Mouse (Mus musculus) heart, embryonic 14.5 days (tissue): ENCODE results near the gene Arpp21. TPM values are rescaled to one million over a fixed set of nuclear protein-coding genes. Genes with fewer than 3 reads are reported as not detected.

ENCODE experiments used
- ATAC-seq: fragments of 200-750 bp; cut with Nextera tagmentation; 2 replicates; pipeline ENCODE4 v1.8.0; 2017; ENCODE audit warnings: low read depth, moderate TSS enrichment; ENCODE audit not compliant: insufficient number of reproducible peaks, insufficient read depth, low FRiP score
- H3K27ac ChIP-seq, 2 experiments: fragments of 200-500 bp in 1 of 2; fragments of 300-500 bp in 1 of 2; sonication (generic) in 1 of 2; replicated peaks in 1 of 2; 2 replicates each; pipeline ENCODE4 v1.5.1; 2012 to 2014; ENCODE audit warnings: low read depth in 2 of 2, low read length in 2 of 2, control low read depth in 1 of 2, mild to moderate bottlenecking in 1 of 2, mixed read lengths in 1 of 2; ENCODE audit not compliant: control insufficient read depth in 1 of 2, insufficient read depth in 1 of 2
- H3K27me3 ChIP-seq: fragments of 300-500 bp; sonication (generic); 2 replicates; pipeline ENCODE4 v1.6.1; 2014; ENCODE audit warnings: mild to moderate bottlenecking, low read length, control low read depth; ENCODE audit not compliant: control insufficient read depth, insufficient read depth
- H3K36me3 ChIP-seq: fragments of 300-500 bp; sonication (generic); 2 replicates; pipeline ENCODE4 v1.6.1; 2014; ENCODE audit warnings: mild to moderate bottlenecking, control low read depth, low read length, mixed read lengths; ENCODE audit not compliant: control insufficient read depth, insufficient read depth
- H3K4me1 ChIP-seq, 2 experiments: fragments of 200-500 bp in 1 of 2; fragments of 300-500 bp in 1 of 2; sonication (generic) in 1 of 2; 2 replicates each; pipeline ENCODE4 v1.6.1; 2012 to 2014; ENCODE audit warnings: low read length in 2 of 2, control low read depth in 1 of 2, mixed read lengths in 1 of 2; ENCODE audit not compliant: control insufficient read depth in 2 of 2, insufficient read depth in 2 of 2
- H3K4me2 ChIP-seq: fragments of 300-500 bp; sonication (generic); 2 replicates; pipeline ENCODE4 v1.6.1; 2014; ENCODE audit warnings: mild to moderate bottlenecking, low read length
- H3K4me3 ChIP-seq, 2 experiments: fragments of 200-500 bp in 1 of 2; fragments of 300-500 bp in 1 of 2; sonication (generic) in 1 of 2; 2 replicates each; pipeline ENCODE4 v1.5.1; 2012 to 2014; ENCODE audit warnings: low read length in 2 of 2, mild to moderate bottlenecking in 2 of 2, control low read depth in 1 of 2, low read depth in 1 of 2, moderate library complexity in 1 of 2; ENCODE audit not compliant: control insufficient read depth in 1 of 2, insufficient read depth in 1 of 2
- H3K9ac ChIP-seq: fragments of 300-500 bp; sonication (generic); 2 replicates; pipeline ENCODE4 v1.6.1; 2014; ENCODE audit warnings: mild to moderate bottlenecking, low read length
- H3K9me3 ChIP-seq: fragments of 300-500 bp; sonication (generic); 2 replicates; pipeline ENCODE4 v1.6.1; 2016; ENCODE audit warnings: low read length, control low read depth; ENCODE audit not compliant: control insufficient read depth
- WGBS: fragments of 180-500 bp; shearing (Covaris S2); extraction: QIAGEN DNeasy Blood & Tissue Kit; methylation state at CpG from one replicate; pipeline ENCODE4 v1.1.7; 2014; 5-methylcytosine and 5-hydroxymethylcytosine counted together
- polyA plus RNA-seq: library from polyadenylated mRNA; unstranded; fragments of >200 nt; fragmentation: Nextera tagmentation; extraction: Ambion mirVana; gene quantifications from 2 replicates; pipeline ENCODE4 v1.2.1, GENCODE M21; 2014

The Arpp21 gene
- polyA plus RNA-seq, 1 experiment from 2014 or later: 4.7 TPM

DNA sequence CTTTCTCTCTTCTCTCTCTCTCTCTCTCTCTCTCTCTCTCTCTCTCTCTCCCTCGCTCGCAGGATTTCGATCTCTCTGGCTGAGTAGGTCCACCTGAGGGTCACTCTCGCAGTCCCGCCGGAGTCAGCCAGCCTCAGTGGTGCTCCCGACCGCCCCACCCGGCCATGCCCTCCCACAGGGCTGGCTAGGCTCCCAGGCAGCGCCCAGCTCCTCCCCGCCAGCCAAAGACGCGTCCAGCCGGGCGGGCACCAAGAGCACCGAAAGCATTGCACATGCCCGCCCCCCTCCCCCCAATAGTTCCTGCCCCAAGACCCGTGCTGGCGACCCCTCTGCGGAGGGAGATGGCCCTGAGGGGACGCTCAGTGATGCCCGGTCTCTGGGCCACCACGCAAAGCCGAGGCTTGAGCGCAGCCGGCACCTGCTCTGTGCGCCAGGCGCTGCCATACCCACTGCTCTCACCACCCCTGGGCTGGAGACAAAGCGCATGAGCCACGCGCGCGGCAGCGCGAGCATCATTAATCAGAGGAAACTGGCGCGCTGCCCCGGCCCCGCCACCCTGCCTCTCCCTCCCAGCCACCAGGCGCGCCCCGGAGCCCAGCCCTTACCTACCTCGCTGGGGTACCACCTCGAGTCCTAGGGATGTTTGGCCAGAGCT lies 570 bp downstream of the Arpp21 start:
- Histone ChIP-seq H3K4me2 (peak overlapping the region; percentile 87), H3K4me1 (peaks cover 4 to 8% of the 10 kb centered on the region in 2 experiments; a peak in 1 of 4 replicates), H3K36me3 (no peaks in the 10 kb centered on the region), H3K9me3 (no peaks in the 10 kb centered on the region), H3K27me3 (peaks cover 54% of the 10 kb centered on the region), H3K27ac (no peak overlapping the region), H3K9ac (peak overlapping the region; percentile 56; the same call in 1 of the 2 replicates), H3K4me3 (peak overlapping the region; percentile 36 to 48)
- WGBS: under 1% methylated on average over 41 of the region's 44 CpGs
- peak; percentile 66 for ATAC-seq

- no peaks in the 10 kb centered on the region for H3K9me3 ChIP-seq
- ATAC-seq: peak; percentile 54; the same call in 1 of the 2 replicates
- H3K4me3 ChIP-seq: peak overlapping the region; percentile 36 to 48
- H3K27ac ChIP-seq: no peak overlapping the region
- H3K4me2 ChIP-seq: peak overlapping the region; percentile 87
- peaks cover 4 to 8% of the 10 kb centered on the region in 2 experiments; a peak in 1 of 4 replicates for H3K4me1 ChIP-seq
- peaks cover 54% of the 10 kb centered on the region for H3K27me3 ChIP-seq
- peak overlapping the region; percentile 56 for H3K9ac ChIP-seq
- WGBS: under 1% methylated on average over 24 of the region's 24 CpGs
- no peaks in the 10 kb centered on the region for H3K36me3 ChIP-seq
Observed at GRCm38 (mm10) chr9:112234505-112235024, 1.2 kb downstream of the Arpp21 start.

DNA sequence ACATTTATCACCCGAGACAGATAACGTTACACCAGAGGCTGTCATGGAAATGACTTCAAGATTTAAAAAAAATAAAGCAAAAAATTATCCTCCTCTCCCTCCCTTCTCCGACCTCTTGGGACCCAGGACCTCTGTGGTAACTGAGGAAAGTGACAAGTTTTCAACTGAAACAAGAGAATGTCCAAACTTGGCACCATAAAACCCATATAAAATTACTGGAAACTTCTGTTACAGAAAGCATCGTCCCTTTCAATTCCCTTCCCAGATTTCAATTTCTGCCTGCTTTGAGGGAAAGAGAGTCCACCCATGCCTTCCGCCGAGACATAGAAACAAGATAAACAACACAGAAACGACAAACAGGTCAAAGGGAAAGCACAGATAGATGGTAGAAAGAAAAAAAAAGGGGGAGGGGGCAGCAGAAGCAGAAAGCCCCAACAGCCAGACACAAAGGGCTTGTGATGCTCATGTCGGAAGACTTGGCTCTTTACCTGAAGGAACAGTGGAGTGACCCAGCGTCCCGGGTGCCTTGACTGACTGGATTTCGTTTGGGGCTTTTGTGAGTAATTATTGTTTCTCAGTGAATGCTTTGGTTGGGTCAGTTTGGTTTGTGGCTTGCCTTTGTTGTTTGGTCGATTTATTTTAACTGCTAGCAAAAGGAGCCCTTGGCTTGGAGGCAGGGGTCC lies 1.8 kb downstream of the Arpp21 start:
- H3K27ac ChIP-seq: no peak overlapping the region
- no peaks in the 10 kb centered on the region for H3K9me3 ChIP-seq
- 22% methylated on average over 12 of the region's 12 CpGs for WGBS
- H3K4me2 ChIP-seq: peak overlapping the region; percentile 87
- H3K27me3 ChIP-seq: peaks cover 54% of the 10 kb centered on the region
- H3K4me3 ChIP-seq: peak overlapping the region; percentile 36 to 48
- H3K36me3 ChIP-seq: no peaks in the 10 kb centered on the region
- peaks cover 4 to 8% of the 10 kb centered on the region in 2 experiments; a peak in 1 of 4 replicates for H3K4me1 ChIP-seq
- no peak for ATAC-seq
- H3K9ac ChIP-seq: peak overlapping the region; percentile 56

- 73% methylated on average over 6 of the region's 6 CpGs for WGBS
- Histone ChIP-seq H3K4me2 (no peak overlapping the region), H3K9ac (no peak overlapping the region), H3K27me3 (peaks cover 54% of the 10 kb centered on the region), H3K27ac (no peak overlapping the region), H3K9me3 (no peaks in the 10 kb centered on the region), H3K4me1 (peaks cover 3 to 8% of the 10 kb centered on the region in 2 experiments; a peak in 1 of 4 replicates), H3K36me3 (no peaks in the 10 kb centered on the region), H3K4me3 (no peak overlapping the region)
- no peak for ATAC-seq
Observed at GRCm38 (mm10) chr9:112233378-112233777, 2.4 kb downstream of the Arpp21 start.

DNA sequence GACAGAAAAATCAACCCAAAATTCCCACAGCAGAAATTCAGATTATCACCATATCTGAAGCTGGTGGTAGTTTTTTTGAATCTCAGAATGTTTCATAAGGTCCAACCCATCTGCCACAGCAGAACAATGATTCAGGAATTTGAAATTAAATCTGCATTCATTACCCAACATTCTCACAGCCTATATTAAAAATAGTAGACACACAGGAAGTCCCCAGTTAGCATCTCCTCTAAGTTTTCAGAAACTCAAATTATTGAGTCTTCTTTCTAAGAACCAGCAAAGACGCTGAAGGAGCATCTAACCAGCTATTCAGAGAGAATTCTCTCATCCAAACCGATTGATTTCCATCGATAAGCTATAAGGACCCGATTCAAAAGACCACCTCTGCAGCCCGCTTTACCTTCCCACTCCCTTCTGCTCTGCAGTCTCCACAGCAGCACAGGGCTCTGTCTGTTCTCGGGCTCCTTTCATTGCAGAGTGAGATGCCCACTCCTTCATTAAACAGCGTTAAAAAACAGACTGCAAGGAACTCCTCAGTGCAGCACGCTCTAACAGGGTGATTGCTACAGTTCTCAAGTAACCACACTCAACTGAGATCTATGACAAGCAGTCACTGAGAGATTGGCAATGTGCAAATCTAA lies 3.7 kb downstream of the Arpp21 start:
- no peak for ATAC-seq
- Histone ChIP-seq H3K9me3 (no peaks in the 10 kb centered on the region), H3K4me2 (no peak overlapping the region), H3K4me3 (no peak overlapping the region), H3K27me3 (peaks cover 49% of the 10 kb centered on the region), H3K27ac (no peak overlapping the region), H3K4me1 (peaks cover 5 to 8% of the 10 kb centered on the region in 2 experiments; a peak in 2 of 4 replicates), H3K36me3 (no peaks in the 10 kb centered on the region), H3K9ac (no peak overlapping the region)
- WGBS: 64% methylated on average over 8 of the region's 8 CpGs

- Histone ChIP-seq H3K27me3 (peaks cover 49% of the 10 kb centered on the region), H3K9ac (no peak overlapping the region), H3K36me3 (no peaks in the 10 kb centered on the region), H3K9me3 (no peaks in the 10 kb centered on the region), H3K4me3 (no peak overlapping the region), H3K27ac (no peak overlapping the region), H3K4me2 (no peak overlapping the region), H3K4me1 (peaks cover 7 to 8% of the 10 kb centered on the region in 2 experiments; a peak in 2 of 4 replicates)
- 73% methylated on average over 5 of the region's 5 CpGs for WGBS
- no peak for ATAC-seq
Observed at GRCm38 (mm10) chr9:112231383-112231782, 4.4 kb downstream of the Arpp21 start.

DNA sequence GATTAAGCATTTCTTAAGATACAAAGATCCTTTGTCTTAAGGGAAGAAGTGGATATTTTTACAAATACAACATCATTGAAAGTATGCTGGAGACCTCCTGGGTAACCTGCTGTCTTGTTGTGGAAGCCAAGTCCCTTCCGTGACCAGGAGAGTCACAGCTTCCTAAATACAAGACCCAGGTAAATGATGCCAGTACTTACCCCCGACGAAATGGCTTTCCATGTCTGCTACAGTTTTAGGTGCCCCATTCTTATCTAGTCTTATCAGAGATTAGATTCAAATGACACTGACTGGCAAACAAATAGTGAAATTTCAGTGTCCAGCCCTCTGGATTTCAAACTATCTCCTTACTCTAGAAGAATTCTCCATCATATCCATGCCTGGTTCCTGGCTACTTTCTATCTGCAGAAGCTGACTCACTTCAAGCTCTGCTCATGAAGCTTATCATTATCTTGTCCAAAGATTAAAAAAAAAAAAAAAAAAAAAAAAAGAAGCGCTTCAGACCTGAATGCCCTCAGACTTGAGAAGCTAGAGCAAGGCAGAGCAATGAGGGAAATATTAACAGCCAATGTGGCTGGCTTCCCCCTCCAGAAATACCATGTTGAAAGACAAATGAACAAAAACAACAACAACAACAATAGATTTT lies 4.9 kb downstream of the Arpp21 start:
- 78% methylated on average over 4 of the region's 4 CpGs for WGBS
- Histone ChIP-seq H3K4me1 (peaks cover 7 to 8% of the 10 kb centered on the region in 2 experiments; a peak in 2 of 4 replicates), H3K27me3 (peaks cover 45% of the 10 kb centered on the region), H3K27ac (no peak overlapping the region), H3K4me3 (no peak overlapping the region), H3K4me2 (no peak overlapping the region), H3K9me3 (no peaks in the 10 kb centered on the region), H3K9ac (no peak overlapping the region), H3K36me3 (no peaks in the 10 kb centered on the region)
- no peak for ATAC-seq
